ENCODE assay signal across 9 mouse cellular contexts in genomic region chr2:84479036-84479435, GRCm38 (mm10). TPM values are rescaled to one million over a fixed set of nuclear protein-coding genes. Genes with fewer than 3 reads are reported as not detected.
A peak's percentile ranks its signal among the peaks of the same experiment; 100 is the strongest.
DNase-seq lines count a peak whose midpoint lies in the region; ATAC-seq lines count a peak whose summit lies in the region.
"Had no signal": no experiment of that assay in that cellular context is flagged by ENCODE, and none has a peak within 500 bp of the region (broad histone marks: within the 10 kb centered on the region; RNA-seq: fewer than 3 reads in every experiment).

No protein-coding gene starts in this region.

- peak; percentile 53 for DNase-seq in hindbrain, embryonic 11.5 days (ENCODE audit: low spot score)
- no peak for DNase-seq in hindbrain, embryonic 10.5 days (ENCODE audit: low spot score)
- DNase-seq in A20 (ENCODE audit: low read depth, low spot score) (peak; percentile 83), ZHBTc4 (ENCODE audit: low read depth, low spot score) (peak; percentile 36)
- DNase-seq in kidney, postnatal 36 days = peak; percentile 58 to 60
- no peak for DNase-seq in right cerebral cortex, postnatal 36 days (ENCODE audit: low spot score in 2 of 2)

- no peaks in the 10 kb centered on the region for H3K9me3 ChIP-seq in hindbrain, embryonic 11.5 days (ENCODE audit: control insufficient read depth, low read length)
- no peaks in the 10 kb centered on the region for H3K9me3 ChIP-seq in hindbrain, embryonic 10.5 days

- no peaks in the 10 kb centered on the region; the same call in 1 of the 2 replicates for H3K4me1 ChIP-seq in hindbrain, embryonic 11.5 days (replicated peaks; ENCODE audit: control insufficient read depth, insufficient read depth, low read length)
- peaks cover 28% of the 10 kb centered on the region for H3K4me1 ChIP-seq in hindbrain, embryonic 10.5 days (replicated peaks)

- H3K4me2 ChIP-seq in hindbrain, embryonic 11.5 days (replicated peaks; ENCODE audit: low read depth, low read length) = no peak overlapping the region

- no peak overlapping the region for H3K27ac ChIP-seq in hindbrain, embryonic 11.5 days (ENCODE audit: low read depth, low read length)
- H3K27ac ChIP-seq in hindbrain, embryonic 10.5 days = no peak overlapping the region
- H3K27ac ChIP-seq: macrophage had no signal

- WGBS in hindbrain, embryonic 11.5 days = 39% methylated on average over 3 of the region's 3 CpGs
- WGBS in hindbrain, embryonic 10.5 days = 37% methylated on average over 3 of the region's 3 CpGs

- no peaks in the 10 kb centered on the region for H3K27me3 ChIP-seq in hindbrain, embryonic 11.5 days (ENCODE audit: control insufficient read depth, insufficient read depth, low read length)
- no peaks in the 10 kb centered on the region for H3K27me3 ChIP-seq in hindbrain, embryonic 10.5 days (ENCODE audit: insufficient read depth, poor library complexity, severe bottlenecking)

- no peak for ATAC-seq in hindbrain, embryonic 11.5 days (ENCODE audit: low FRiP score)
- peak; percentile 76 for ATAC-seq in granulocyte monocyte progenitor cell, adult 5-6 weeks (replicated peaks; ENCODE audit: poor library complexity, severe bottlenecking)
- ATAC-seq in monocyte, adult 5-6 weeks (replicated peaks; ENCODE audit: insufficient number of reproducible peaks, low FRiP score, low TSS enrichment, poor library complexity, severe bottlenecking) = peak; percentile 76; the same call in 1 of the 2 replicates

- no peak overlapping the region for H3K9ac ChIP-seq in hindbrain, embryonic 11.5 days (ENCODE audit: low read depth, low read length)

- H3K36me3 ChIP-seq in hindbrain, embryonic 11.5 days (ENCODE audit: control insufficient read depth, insufficient read depth, low read length) = no peaks in the 10 kb centered on the region
- no peaks in the 10 kb centered on the region for H3K36me3 ChIP-seq in hindbrain, embryonic 10.5 days

- no peak overlapping the region for H3K4me3 ChIP-seq in hindbrain, embryonic 11.5 days (ENCODE audit: low read depth, low read length)
- no peak overlapping the region for H3K4me3 ChIP-seq in hindbrain, embryonic 10.5 days

RNA-seq across cellular contexts. Expression of gene Tfpi, which starts 2.5 kb away (rescaled TPM):
- 21.8 TPM in 2 replicates for polyA plus RNA-seq in hindbrain, embryonic 11.5 days (2014; fragmentation: Nextera tagmentation; extraction: Ambion mirVana)
- 18.1 and 18.2 TPM in 2 replicates for polyA plus RNA-seq in hindbrain, embryonic 10.5 days (2016; fragmentation: Nextera tagmentation; extraction: Ambion mirVana)
- total RNA-seq in granulocyte monocyte progenitor cell, adult 5-6 weeks (2014; fragmentation: Nextera tagmentation) = 28.4 and 69.7 TPM in 2 replicates
- total RNA-seq in granulocyte monocyte progenitor cell, adult 5-6 weeks (2017) = 74.5 and 81.7 TPM in 2 replicates
- 2.2 to 4.7 TPM (median 4.2 TPM) in 3 replicates for total RNA-seq in monocyte, adult 5-6 weeks (2017)

RNA-seq across cellular contexts. Expression of gene Calcrl, which starts 53.8 kb away (rescaled TPM):
- polyA plus RNA-seq in hindbrain, embryonic 11.5 days (2014; fragmentation: Nextera tagmentation; extraction: Ambion mirVana) = 17.7 and 18.5 TPM in 2 replicates
- polyA plus RNA-seq in hindbrain, embryonic 10.5 days (2016; fragmentation: Nextera tagmentation; extraction: Ambion mirVana) = 12.9 and 13.1 TPM in 2 replicates
- total RNA-seq in granulocyte monocyte progenitor cell, adult 5-6 weeks (2014; fragmentation: Nextera tagmentation) = 10.0 and 12.3 TPM in 2 replicates
- total RNA-seq in granulocyte monocyte progenitor cell, adult 5-6 weeks (2017) = 22.8 and 24.4 TPM in 2 replicates
- 29.0 to 40.3 TPM (median 31.7 TPM) in 3 replicates for total RNA-seq in monocyte, adult 5-6 weeks (2017)

Comparison
In these comparisons a context has a peak if more than half of its experiments do, and no peak if none do; other contexts are left out.
1. DNase-seq: peak in hindbrain, embryonic 11.5 days (single experiment), A20 (single experiment), ZHBTc4 (single experiment) and kidney, postnatal 36 days (2 of 2); none in hindbrain, embryonic 10.5 days (single experiment) and right cerebral cortex, postnatal 36 days (0 of 2).